Mouse (Mus musculus) embryonic facial prominence, embryonic 13.5 days (tissue): ENCODE data around the gene Dnajb4. TPM values are rescaled to one million over a fixed set of nuclear protein-coding genes. Genes with fewer than 3 reads are reported as not detected.
A peak's percentile ranks its signal among the peaks of the same experiment; 100 is the strongest.
"Not testable (repeated sequence)": the region's sequence is repeated elsewhere in the genome, so short reads cannot be mapped to it uniquely, and the experiment has no call there.

ENCODE experiments used
- ATAC-seq: fragments of 200-750 bp; cut with Nextera tagmentation; 2 replicates; pipeline ENCODE4 v1.8.0; 2017; ENCODE audit warnings: low read depth; ENCODE audit not compliant: insufficient number of reproducible peaks, insufficient read depth, low FRiP score, low TSS enrichment
- H3K27ac ChIP-seq: fragments of 300-500 bp; sonication (generic); 2 replicates; pipeline ENCODE4 v1.5.1; 2015; ENCODE audit warnings: moderate library complexity, mild to moderate bottlenecking, inconsistent platforms
- H3K27me3 ChIP-seq: fragments of 300-500 bp; sonication (generic); 2 replicates; pipeline ENCODE4 v1.6.1; 2015; ENCODE audit warnings: mild to moderate bottlenecking, inconsistent platforms
- H3K36me3 ChIP-seq: fragments of 300-500 bp; sonication (generic); 2 replicates; pipeline ENCODE4 v1.6.1; 2015; ENCODE audit warnings: mild to moderate bottlenecking, inconsistent platforms
- H3K4me1 ChIP-seq: fragments of 300-500 bp; sonication (generic); 2 replicates; pipeline ENCODE4 v1.6.1; 2015; ENCODE audit warnings: inconsistent platforms
- H3K4me2 ChIP-seq: fragments of 300-500 bp; sonication (generic); 2 replicates; pipeline ENCODE4 v1.6.1; 2015; ENCODE audit warnings: moderate library complexity, mild to moderate bottlenecking, inconsistent platforms
- H3K4me3 ChIP-seq: fragments of 300-500 bp; sonication (generic); 2 replicates; pipeline ENCODE4 v1.5.1; 2015; ENCODE audit warnings: mild to moderate bottlenecking, inconsistent platforms
- H3K9ac ChIP-seq: fragments of 300-500 bp; sonication (generic); 2 replicates; pipeline ENCODE4 v1.6.1; 2015; ENCODE audit warnings: mild to moderate bottlenecking, inconsistent platforms
- H3K9me3 ChIP-seq: fragments of 300-500 bp; sonication (generic); 2 replicates; pipeline ENCODE4 v1.6.1; 2016; ENCODE audit warnings: inconsistent platforms
- WGBS: fragments of 180-500 bp; shearing (Covaris S2); methylation state at CpG from one replicate; pipeline ENCODE4 v1.1.7; 2015; ENCODE audit warnings: mixed read lengths; 5-methylcytosine and 5-hydroxymethylcytosine counted together
- polyA plus RNA-seq: library from polyadenylated mRNA; unstranded; fragments of >200 nt; fragmentation: Nextera tagmentation; extraction: Ambion mirVana; gene quantifications from 2 replicates; pipeline ENCODE4 v1.2.1, GENCODE M21; 2015

The Dnajb4 gene
- polyA plus RNA-seq, 1 experiment from 2014 or later: 27.9 TPM

DNA sequence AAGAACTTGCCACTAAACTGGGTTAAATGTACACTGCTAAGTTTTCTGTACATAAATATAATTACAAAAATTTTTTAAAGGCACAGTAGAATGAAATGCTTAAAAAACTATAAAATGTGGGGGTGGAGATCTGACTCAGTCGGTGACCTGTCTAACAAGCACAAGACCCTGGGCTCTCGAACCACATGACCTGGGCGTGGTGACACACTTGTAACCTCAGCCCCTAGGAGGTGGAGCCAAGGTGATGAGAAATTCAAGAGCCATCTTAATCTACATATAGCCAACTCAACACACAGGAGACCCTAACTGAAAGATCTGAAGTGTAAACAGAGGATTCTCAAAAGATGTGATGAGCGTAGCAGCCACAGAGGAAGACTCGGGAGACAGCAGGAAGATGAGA is 56.0 kb downstream of the Dnajb4 start:
- no peak overlapping the region for H3K4me2 ChIP-seq
- H3K27me3 ChIP-seq: peaks cover 4% of the 10 kb centered on the region; the same call in 1 of the 2 replicates
- no peaks in the 10 kb centered on the region for H3K9me3 ChIP-seq
- ATAC-seq: no peak
- H3K9ac ChIP-seq: no peak overlapping the region
- no peak overlapping the region for H3K27ac ChIP-seq
- WGBS: 82% methylated on average over 5 of the region's 5 CpGs
- no peaks in the 10 kb centered on the region for H3K36me3 ChIP-seq
- H3K4me1 ChIP-seq: peaks cover 10% of the 10 kb centered on the region
- no peak overlapping the region for H3K4me3 ChIP-seq

DNA sequence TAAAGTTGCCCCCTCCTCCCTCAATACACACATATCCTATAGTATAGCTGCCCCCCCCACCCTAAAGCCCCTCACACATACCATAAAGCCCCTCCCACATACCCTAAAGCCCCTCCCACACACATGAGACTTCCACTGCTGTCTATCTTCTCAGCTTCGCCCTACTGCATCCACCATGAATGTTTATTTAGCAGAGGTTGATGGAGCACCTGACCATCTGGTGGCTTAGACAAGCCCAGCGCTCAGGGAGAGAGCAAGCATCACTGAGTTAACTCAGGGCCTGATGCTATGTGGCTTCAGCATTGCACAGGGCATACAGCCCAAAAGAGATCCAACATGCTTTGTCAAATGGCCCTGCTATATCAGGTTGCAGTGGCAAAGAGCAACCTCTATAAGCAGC is 57.0 kb downstream of the Dnajb4 start:
- H3K27me3 ChIP-seq: peaks cover 4% of the 10 kb centered on the region; the same call in 1 of the 2 replicates
- 88% methylated on average over 2 of the region's 2 CpGs for WGBS
- no peak overlapping the region for H3K9ac ChIP-seq
- H3K9me3 ChIP-seq: no peaks in the 10 kb centered on the region
- H3K4me3 ChIP-seq: no peak overlapping the region
- no peak overlapping the region for H3K4me2 ChIP-seq
- no peak overlapping the region for H3K27ac ChIP-seq
- H3K4me1 ChIP-seq: peaks cover 10% of the 10 kb centered on the region
- ATAC-seq: no peak
- H3K36me3 ChIP-seq: no peaks in the 10 kb centered on the region

DNA sequence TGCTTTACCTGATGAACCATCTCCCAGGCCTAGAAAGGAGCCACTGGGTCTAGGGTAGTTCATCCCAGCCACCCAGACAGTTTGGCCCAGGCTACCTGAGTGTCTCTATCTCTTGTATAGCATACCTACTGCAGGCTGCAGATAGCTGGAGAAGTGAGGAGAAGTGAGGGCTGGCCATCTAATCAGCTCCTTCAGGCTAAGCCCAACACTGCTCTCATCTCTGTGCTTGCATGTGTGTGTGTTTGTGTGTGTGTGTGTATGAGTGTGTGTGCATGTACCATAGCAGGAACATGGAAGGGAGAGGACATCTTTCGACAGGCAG is 57.7 kb downstream of the Dnajb4 start:
- no peaks in the 10 kb centered on the region for H3K36me3 ChIP-seq
- H3K4me1 ChIP-seq: peaks cover 10% of the 10 kb centered on the region
- no peak for ATAC-seq
- H3K27ac ChIP-seq: no peak overlapping the region
- H3K4me2 ChIP-seq: no peak overlapping the region
- H3K27me3 ChIP-seq: peaks cover 4% of the 10 kb centered on the region; the same call in 1 of the 2 replicates
- no peak overlapping the region for H3K4me3 ChIP-seq
- WGBS: 83% methylated on average over 1 of the region's 1 CpGs
- no peaks in the 10 kb centered on the region for H3K9me3 ChIP-seq
- no peak overlapping the region for H3K9ac ChIP-seq

DNA sequence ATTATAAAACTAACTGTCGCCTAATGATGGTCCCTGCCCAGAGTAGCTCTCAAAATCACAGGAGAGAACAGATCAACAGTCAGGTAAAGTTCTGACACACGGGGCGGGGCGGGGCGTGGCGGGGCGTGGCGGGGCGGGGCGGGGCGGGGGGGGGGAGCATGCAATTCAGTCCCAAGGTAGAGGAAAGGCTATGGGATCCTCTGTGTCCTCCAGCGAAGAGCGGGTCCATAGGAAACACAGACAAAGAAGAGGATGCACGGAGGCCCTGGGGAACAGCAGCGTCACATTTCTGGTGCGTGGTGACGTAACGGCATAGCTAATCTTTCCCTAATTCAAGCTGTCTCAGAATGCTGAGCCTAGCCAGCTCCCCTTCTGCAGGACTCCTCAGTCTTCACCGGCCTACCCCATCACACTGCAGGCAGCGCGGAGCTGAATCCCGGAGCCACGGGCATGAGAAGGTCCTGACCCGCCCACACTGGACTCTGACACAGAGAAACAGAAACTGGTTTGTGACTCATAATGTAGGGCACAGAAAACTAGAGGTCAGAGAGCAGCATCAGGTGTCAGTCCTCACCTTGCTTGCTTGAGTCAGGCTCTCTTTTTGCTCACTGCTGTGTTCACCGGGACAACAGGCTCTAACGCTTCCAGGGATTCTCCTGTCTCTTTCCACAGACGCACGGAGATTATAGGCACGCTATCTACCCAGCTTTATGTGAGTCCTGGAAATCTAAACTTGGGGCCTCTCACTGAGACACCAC is 58.2 kb downstream of the Dnajb4 start:
- Histone ChIP-seq H3K4me1 (peaks cover 15% of the 10 kb centered on the region), H3K4me2 (peak overlapping the region; percentile 47), H3K27ac (no peak overlapping the region), H3K36me3 (no peaks in the 10 kb centered on the region), H3K27me3 (peaks cover 4% of the 10 kb centered on the region; the same call in 1 of the 2 replicates), H3K4me3 (peak overlapping the region; percentile 23), H3K9me3 (no peaks in the 10 kb centered on the region), H3K9ac (no peak overlapping the region)
- 60% methylated on average over 29 of the region's 29 CpGs for WGBS
- ATAC-seq: no peak

DNA sequence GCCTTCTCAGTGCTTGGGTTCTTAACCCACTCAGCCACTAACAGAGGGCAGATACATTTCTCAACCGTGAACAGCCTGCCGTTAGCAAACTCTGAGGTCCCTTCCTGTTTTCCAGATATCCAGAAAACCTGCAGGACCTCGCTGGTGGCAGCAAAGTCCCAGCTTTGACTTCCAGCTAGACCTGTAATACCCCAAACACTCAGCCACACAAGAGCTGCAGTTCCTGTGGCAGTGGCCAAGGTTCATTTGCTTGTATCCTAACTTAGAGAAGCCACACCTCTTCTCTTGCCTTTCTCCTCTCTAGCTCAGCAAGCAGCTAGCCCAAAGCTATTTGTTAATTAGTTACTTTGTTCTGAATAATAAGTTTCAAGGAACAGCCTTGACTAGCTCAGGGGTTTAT is 60.2 kb downstream of the Dnajb4 start:
- no peaks in the 10 kb centered on the region for H3K9me3 ChIP-seq
- no peak overlapping the region for H3K4me3 ChIP-seq
- no peak overlapping the region for H3K9ac ChIP-seq
- peaks cover 15% of the 10 kb centered on the region for H3K4me1 ChIP-seq
- ATAC-seq: no peak
- no peak overlapping the region for H3K27ac ChIP-seq
- no peak overlapping the region for H3K4me2 ChIP-seq
- H3K36me3 ChIP-seq: no peaks in the 10 kb centered on the region
- no peaks in the 10 kb centered on the region for H3K27me3 ChIP-seq
- WGBS: 57% methylated on average over 3 of the region's 3 CpGs

DNA sequence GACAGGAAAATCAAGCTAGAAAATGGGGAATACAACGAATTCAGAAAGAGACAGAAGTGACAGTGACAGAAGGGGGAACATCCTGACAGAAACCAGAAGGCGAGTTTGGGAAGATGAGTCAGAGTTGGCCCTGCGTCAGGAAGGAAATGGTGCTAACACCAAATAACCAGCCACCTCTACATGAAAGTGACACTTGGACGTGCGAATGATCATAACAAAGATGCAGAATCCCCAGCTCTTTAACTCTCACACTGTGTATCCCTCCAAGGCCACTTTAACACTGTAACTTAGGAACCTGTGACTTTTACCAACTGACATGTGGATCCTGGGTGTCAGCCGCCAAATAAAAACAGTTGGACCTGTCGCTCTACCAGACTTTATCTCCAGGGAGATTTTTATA is 60.7 kb downstream of the Dnajb4 start:
- Histone ChIP-seq H3K4me3 (no peak overlapping the region), H3K4me1 (peaks cover 11% of the 10 kb centered on the region), H3K36me3 (no peaks in the 10 kb centered on the region), H3K4me2 (no peak overlapping the region), H3K27ac (no peak overlapping the region), H3K9ac (no peak overlapping the region), H3K9me3 (no peaks in the 10 kb centered on the region), H3K27me3 (no peaks in the 10 kb centered on the region)
- WGBS: 75% methylated on average over 7 of the region's 7 CpGs
- ATAC-seq: no peak

DNA sequence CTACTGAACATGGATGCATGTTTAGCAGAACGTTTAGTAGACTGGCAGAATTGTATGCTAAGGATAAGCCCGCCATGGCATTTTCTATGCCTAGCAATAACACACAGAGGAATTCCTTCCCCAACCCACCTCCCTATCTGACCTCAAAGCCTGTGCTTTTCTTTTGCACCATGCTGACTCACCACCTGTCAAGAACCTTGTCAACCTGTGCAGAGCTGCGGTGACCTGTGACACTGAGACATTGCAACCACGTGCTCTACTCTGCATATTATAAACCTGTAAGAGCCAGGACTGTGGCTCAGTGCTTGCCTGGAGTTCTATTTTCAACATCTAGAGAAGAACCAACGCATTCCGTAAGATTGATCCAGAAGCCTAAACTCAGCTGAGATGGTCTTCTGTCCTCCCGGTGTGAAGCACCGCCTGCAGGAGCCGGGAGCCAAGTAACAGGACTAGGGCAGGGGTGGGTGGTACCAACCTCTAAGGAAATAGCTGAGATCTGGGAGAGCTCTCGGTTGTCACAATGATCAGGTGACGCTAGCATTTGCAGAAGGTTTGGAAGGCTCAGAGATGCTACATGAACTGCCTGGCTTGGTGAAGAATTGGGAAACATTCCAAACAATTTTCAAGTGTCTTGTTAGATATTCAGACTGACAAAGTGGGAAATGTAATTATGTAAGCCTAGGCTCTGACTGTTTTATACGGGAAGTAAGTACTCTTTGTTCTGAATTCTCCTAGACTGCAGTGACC is 62.8 kb downstream of the Dnajb4 start:
- WGBS: 61% methylated on average over 12 of the region's 12 CpGs
- Histone ChIP-seq H3K9ac (no peak overlapping the region), H3K27ac (no peak overlapping the region), H3K9me3 (no peaks in the 10 kb centered on the region), H3K27me3 (no peaks in the 10 kb centered on the region), H3K4me3 (no peak overlapping the region), H3K36me3 (no peaks in the 10 kb centered on the region), H3K4me2 (no peak overlapping the region), H3K4me1 (peaks cover 11% of the 10 kb centered on the region)
- ATAC-seq: no peak

DNA sequence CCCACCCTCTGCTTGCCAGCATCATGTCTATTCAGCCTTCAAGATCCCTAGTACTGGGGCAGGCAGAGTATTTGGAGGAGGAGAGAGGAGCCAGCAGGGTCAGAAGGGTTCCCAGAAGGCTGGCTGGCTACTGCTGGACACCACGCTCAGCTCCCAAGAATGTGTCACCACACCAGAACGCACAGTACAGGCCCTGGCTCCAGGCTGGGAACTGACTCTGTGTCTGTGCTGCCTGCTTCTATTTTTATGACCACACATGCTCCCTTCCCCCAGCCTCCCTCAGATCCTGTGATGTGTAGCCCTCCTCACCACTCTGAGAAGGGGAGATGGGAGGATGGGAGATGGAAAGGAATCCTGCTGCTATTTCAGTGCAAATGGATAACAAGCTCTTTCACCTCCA is 64.9 kb downstream of the Dnajb4 start:
- no peaks in the 10 kb centered on the region for H3K9me3 ChIP-seq
- H3K9ac ChIP-seq: no peak overlapping the region
- H3K27ac ChIP-seq: no peak overlapping the region
- ATAC-seq: no peak
- no peak overlapping the region for H3K4me2 ChIP-seq
- H3K4me3 ChIP-seq: no peak overlapping the region
- peaks cover 11% of the 10 kb centered on the region for H3K4me1 ChIP-seq
- H3K27me3 ChIP-seq: no peaks in the 10 kb centered on the region
- no peaks in the 10 kb centered on the region for H3K36me3 ChIP-seq
- 51% methylated on average over 2 of the region's 2 CpGs for WGBS

DNA sequence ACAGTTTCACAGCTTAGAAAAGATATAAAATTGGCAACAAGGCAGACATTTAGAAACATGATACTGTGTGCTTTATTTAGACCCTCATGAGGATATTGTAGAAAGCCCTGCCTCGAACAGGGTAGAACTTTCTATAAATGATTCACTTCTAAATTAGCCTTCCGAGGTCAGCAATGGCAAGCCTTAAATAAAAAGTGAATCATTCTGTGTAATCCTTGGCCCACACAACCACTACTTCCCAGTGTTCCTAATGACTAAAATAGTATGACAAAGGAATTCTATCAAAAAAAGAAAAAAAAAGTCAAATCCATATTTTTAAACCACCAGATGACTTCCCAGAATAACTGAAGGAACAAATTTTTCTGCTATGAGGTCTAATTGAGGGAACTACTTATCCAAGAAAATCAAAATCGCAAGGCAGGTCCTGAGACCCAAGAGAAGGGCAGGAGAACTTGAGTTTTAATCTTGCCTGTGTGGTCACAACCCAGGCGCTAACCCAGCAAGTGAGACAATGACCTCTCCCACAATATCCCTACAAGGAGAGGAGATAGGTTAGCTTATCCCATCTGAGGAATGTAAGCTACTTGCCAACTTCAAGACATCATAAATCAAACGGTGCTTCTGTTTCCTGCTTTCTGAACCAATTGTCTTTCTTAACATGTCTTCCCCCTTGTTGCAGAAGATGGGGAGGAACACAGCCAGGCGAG is 67.0 kb downstream of the Dnajb4 start:
- no peak overlapping the region for H3K27ac ChIP-seq
- no peak overlapping the region for H3K4me3 ChIP-seq
- no peaks in the 10 kb centered on the region for H3K27me3 ChIP-seq
- no peak overlapping the region for H3K9ac ChIP-seq
- H3K9me3 ChIP-seq: no peaks in the 10 kb centered on the region
- no peak overlapping the region for H3K4me2 ChIP-seq
- H3K36me3 ChIP-seq: no peaks in the 10 kb centered on the region
- peaks cover 11% of the 10 kb centered on the region for H3K4me1 ChIP-seq
- no peak for ATAC-seq
- WGBS: 71% methylated on average over 6 of the region's 6 CpGs

DNA sequence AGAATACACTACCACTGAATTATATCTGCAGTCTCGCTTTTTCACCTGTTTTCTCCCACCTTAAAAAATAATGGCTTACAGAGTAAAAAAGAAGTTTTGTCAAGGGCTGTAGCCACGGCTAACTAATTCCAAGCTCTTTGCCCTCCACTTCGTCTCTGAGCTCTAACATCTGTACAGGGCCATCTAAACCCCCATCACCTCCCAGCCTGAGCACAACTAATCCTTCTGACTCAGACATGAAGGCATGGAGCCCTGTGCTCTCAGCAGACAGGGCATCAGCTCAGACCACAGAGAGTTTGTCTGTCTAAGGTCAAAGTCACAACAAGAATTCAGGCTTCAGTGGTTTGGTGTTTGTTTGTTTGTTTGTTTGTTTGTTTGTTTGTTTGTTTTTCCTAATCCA is 68.0 kb downstream of the Dnajb4 start:
- no peak for ATAC-seq
- H3K4me3 ChIP-seq: no peak overlapping the region

DNA sequence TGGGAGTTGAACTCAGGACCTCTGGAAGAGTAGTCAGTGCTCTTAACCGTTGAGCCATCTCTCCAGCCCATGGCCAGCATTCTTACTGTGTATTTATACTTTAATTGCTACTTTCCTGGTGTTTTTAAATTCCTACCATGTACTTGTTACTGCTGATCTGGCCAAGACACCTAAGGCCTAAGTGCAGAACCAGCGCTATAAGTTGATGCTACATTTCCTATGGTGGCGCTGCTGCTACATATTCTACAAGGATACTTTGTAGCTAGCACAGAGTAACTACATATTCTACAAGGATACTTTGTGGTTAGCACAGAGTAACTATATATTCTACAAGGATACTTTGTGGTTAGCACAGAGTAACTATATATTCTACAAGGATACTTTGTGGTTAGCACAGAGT is 70.8 kb downstream of the Dnajb4 start:
- ATAC-seq, H3K4me2 ChIP-seq, H3K9ac ChIP-seq, H3K4me1 ChIP-seq, H3K27me3 ChIP-seq, H3K27ac ChIP-seq, H3K36me3 ChIP-seq, H3K9me3 ChIP-seq, H3K4me3 ChIP-seq: not testable (repeated sequence)
- 86% methylated on average over 3 of the region's 3 CpGs for WGBS

More for the DNA sequence above, 68.0 kb downstream of the Dnajb4 start:
- Histone ChIP-seq H3K27me3 (no peaks in the 10 kb centered on the region), H3K27ac (no peak overlapping the region), H3K9ac (no peak overlapping the region), H3K9me3 (no peaks in the 10 kb centered on the region), H3K4me2 (no peak overlapping the region), H3K4me1 (peaks cover 8% of the 10 kb centered on the region), H3K36me3 (no peaks in the 10 kb centered on the region)
- 62% methylated on average over 3 of the region's 3 CpGs for WGBS

DNA sequence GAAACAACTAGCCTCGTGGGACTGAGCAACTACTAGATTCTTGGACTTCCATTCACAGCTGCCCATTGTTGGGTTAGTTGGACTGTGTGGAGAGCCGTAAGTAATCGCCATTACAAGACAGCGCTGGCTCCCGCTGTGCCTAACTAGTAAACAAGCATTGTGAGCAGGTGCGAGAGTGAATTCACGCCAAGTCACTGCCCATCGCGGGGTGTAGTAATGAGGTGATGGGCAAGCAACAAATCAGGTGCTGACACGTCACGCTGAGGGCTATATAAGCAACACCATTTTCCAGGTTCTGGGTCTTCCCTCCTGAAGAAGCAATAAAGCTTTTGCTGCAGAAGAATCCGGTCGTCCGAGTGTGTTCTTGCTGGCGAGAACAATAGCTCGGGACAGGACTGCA is 74.0 kb downstream of the Dnajb4 start:
- H3K9me3 ChIP-seq, H3K27ac ChIP-seq, H3K4me3 ChIP-seq, H3K4me1 ChIP-seq, H3K9ac ChIP-seq, ATAC-seq, H3K27me3 ChIP-seq, H3K36me3 ChIP-seq, H3K4me2 ChIP-seq: not testable (repeated sequence)
- WGBS: 92% methylated on average over 16 of the region's 16 CpGs
